Mouse (Mus musculus) cerebellum, adult 11-12 months (tissue): ENCODE measurements at regions not wholly inside any gene's neighbourhood (a gene's known extent, or its start where the extent isn't known, plus 50 kb on each side); places are given as distances from the start of the nearest gene placed in this dataset.

ENCODE experiments used
- DNase-seq: peaks from one replicate; pipeline ENCODE4 v3.0.0; 2022

DNA sequence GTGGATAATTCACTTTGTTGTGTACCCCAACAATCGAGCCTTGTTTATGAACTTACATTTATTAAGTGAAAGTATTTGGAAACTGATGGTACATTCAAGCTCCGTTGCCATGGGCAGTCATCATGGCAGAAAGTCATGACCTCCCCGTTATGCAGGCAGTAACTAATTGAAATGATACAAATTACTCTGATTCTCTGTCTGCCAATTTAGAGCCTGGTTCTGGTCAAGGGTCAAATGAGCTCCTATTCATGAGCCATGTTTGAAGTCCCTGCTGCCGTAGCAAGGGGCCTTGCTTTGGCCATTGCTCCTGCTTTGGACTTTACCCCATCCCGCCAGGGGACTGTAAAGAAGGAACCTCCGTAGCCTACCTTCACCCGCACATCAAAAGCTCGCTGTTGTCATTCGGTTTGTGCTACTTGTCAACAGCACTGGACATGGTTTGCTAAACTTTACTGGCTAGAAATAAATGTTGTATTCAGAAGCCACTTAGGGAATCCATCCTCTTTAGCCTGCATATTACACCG lies 152.8 kb upstream of the Foxd3 start:
- DNase-seq, result no peak

DNA sequence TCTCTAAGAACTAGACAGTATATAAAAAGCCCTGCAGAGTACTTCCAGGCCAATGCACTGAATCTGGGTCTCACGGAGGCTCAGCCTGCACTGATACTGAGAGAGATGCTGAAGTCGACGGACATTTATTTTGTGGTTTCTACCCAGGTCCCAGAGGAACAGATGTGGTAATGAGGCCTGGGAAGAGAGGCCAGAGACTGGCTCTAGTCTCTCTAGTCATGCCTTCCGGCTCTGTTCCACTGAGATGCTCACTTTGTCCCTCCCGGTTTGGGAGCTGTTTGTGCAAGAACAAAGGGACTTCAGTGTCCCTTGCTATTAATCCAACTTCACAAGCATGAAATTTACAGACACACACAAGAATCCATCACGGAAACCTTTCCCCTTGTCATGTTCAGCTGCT lies 144.1 kb upstream of the Foxd3 start:
- no peak for DNase-seq

DNA sequence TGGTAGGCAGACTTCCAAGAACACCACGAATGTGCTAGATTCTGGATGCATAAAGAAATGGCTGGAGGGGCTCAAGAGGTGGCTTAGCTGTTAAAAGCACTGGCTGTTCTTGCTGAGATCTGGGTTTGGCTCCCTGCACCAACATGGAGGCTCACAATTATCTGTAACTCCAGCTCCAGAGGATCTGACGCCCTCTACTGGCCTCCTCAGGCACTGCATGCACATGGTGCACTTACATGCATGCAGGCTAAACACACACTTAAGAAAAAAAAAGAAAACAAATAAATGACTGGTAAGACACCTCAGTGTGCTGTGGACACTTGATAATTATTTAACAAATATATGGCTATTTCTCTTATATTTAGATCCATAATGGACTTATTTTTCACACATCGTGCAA lies 139.2 kb upstream of the Foxd3 start:
- no peak for DNase-seq

DNA sequence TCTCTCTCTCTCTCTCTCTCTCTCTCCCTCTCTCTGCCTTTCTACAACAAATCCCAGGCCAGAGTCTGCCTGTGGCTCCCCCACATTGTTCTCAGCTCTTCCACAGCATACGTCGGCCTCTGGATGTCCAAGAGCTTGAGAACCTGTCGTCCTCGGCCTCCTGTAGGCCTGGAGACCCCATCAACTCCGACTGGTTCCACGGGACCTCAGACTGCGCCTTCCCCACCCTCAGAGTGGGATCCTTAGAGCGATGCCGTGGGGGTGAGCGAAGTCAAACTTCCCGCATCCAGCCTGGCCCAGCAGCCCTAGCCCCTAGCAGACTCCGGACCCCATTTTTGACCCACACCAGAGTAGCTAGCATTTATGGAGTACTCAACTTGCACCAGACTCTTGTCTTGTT lies 128.7 kb upstream of the Foxd3 start:
- no peak for DNase-seq

DNA sequence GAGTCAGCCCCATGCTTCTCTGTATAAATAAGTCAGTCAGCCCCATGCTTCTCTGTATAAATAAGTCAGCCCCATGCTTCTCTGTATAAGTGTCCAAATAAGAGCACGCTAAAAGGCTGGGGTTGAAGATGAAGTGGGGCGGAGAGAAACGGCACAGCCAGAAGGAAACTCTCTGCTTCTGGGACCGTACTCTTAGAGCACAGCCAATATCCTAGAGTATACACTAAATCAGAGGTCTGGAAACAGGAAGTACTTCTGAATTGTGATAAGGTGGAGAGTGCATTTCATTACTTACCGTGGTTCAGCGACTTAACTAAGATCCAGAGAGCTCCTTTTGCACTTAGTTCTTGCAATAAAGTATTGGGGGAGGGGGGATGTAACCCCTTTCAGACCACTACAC lies 112.1 kb upstream of the Foxd3 start:
- no peak for DNase-seq

DNA sequence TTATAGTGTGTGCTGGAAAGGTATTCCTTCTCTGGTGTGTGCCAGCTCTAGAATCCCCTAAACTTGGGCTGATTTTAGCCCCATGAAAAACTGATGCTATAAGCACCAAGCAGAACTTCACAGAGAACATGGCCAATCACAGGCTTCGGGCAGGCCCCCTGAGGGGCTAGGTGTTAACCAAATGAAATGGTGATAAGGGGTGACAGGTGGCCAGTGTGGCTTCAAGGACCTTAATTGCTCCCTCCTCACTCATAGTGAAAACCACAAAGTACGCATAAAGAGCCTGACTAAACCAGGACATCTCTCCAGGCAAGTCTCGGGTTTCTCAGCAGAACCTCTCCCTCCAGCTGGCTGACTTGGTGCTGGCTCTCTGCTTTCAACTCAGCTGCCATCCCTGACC lies 110.4 kb upstream of the Foxd3 start:
- no peak for DNase-seq

DNA sequence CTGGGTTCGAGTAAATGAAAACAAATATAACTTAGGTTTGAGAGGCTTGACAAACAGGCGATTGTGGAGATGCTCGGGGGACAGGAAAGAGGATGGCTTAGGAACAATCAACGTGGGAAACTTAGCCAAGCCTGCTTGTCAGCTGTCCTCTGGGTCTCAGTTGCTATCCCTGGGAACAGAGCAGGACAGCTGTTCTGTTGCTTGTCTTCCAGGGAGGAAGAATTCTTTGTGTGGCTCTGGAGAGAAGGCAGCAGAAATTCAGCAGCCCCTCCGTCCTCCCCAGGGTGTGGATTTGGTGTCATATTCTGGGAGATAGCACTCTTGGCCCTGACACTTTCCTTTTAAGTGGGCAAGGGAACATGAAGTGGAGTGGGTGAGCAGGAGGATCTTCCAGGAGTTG lies 98.1 kb upstream of the Foxd3 start:
- no peak for DNase-seq

DNA sequence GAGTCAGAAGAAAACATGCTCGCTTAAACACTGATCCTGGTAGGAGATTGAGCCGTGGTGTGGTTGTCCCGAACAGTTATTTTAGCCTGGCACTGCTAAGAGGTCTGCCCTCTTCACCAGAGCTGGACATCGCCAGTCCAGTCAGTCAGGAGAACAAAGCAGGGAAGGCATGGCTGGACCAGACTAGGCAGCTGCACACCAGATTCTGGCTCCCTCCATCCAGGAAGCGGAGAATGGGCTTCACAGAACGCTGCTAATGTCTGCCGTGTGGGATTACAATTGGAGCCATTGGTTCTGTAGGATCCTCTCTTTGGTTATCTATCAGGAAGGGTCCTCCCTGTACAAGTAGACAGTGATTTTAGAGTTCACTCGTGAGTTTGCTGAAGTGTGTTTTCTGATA lies 95.5 kb upstream of the Foxd3 start:
- no peak for DNase-seq

DNA sequence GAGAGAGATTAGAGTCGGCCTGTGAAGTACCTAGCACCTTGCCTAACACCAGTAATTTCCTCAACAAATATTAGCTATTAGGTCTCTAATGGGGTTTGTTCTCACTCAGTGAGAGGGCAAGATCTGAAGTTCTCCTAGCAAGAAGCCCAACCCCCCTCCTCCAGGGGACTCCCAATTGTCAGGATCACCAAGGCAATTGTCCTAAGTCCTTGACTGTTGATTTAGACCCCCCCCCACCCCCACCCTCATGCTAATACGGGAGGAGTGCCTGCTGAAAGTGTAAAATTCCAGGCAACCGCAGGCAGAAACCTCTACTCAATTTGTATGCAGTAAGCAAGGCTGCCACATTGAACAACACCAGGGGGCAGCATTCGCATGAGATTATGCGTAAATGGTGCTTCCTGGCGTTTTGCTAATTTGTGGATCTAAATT lies 94.6 kb upstream of the Foxd3 start:
- DNase-seq, result peak; percentile 8

DNA sequence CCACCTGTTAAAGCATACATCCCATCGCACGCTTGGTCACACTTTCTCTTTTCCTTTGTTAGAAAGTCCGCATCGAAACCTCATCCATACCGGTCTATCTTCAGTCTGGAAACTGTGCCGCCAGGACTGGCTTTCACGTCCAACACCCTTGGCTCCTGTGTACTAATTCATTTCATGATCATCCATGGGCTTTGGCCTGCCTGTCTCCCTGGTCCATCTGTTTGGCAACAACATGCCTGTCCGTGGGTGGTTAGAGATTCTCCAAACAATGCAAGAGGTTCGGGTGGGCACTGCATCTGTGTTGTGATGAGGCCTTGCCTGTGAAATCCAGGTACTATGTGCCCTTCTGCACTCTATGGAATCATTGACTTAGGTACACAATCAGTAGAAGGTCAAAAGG lies 90.7 kb upstream of the Foxd3 start:
- no peak for DNase-seq

DNA sequence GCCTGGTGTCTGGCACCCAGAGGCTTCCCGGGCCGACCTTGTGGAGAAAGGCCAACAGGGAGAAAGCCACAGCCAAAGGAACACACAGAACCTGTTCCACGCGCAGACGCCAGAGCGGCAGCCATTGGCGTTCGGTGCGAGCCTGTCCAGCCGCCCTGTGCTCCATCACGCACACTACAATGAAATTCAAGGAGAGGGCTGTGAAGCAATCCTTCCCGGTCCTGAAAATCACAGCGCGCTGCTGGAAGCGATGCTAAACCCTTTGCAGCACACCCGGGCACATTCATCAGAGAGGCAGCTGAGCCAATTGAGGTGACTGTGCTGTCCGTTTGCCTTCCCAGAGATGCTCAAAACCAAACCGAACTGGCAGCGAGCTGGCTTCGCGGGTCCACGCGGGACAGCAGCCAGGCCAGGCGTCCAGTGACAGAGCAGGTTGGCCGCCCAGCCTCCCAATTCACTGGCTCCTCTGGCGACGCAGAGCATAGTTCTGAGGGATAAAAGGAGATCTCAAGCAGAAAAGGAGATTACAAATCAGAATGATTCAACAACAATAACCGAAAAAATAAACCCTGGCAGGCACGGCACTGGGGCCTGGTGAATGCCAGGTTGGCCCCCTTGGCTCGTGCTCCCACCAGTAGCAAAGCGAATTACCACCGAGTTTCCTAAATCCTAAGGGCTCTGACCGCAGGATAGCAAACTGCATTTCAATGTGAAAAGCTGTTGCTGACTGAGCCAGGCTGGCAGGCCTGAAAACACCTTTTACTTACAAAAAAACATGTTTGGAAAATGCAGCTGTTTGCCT lies 83.1 kb upstream of the Foxd3 start:
- DNase-seq, result peak; percentile 45

DNA sequence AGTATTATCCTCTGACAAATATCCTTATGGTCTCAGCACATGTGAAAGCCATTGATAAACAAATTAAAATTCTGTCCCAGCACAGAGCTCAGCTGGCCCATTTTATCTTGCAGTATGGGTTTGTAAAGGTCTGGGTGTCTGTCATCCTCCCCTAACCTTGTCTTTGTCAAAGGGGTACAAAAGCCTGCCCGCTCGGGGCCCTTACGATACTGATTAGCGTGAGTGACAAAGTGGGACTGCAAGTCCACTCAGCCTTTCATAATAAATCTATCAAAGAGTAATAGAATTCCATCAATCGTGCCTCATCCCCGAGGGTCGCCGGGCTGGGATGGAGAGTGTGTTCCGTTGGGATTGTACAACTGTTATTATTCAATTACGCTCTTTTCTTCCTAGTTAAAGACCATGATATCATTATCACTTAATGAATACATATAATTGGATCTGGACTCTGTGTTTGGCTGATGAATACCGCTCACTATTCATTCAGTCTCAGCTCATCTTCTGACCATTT lies 82.0 kb upstream of the Foxd3 start:
- DNase-seq, result no peak

DNA sequence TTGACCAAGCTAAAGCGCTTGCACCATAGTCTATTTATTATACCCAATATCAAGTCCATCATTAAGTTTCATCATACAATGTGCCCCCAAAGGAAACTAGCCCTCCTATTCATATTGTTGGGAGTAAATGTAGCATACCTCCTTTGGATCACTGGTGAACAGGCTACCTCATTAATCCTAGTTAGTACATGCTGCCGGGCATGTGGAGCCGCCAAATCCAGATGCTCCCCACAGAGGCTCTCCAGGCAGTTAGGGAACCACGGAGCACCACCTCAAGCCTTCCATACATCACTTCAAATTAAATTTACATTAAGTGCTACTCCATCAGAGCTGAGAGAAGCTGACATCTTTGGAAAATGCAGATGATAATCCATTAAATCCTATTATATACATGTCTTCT lies 81.1 kb upstream of the Foxd3 start:
- no peak for DNase-seq

DNA sequence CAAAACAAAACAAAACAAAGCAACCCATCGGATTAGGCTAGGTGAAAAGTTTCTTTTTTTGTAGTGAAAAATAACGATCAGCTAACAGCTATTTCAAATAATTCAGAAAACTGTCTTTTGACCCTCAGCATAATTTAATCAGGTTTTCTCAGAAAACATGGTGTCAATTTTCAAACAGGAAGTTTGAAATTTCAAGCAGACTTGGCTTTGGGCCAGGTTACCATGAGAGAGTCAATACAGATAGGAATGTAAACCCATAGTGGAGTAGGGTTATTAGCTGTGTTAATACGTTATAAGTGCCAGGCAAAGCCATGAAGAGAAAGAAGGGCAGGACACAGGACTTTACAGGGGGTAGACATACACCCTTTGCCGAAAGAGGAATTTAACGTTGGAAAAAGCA lies 58.3 kb upstream of the Foxd3 start:
- DNase-seq, result no peak

DNA sequence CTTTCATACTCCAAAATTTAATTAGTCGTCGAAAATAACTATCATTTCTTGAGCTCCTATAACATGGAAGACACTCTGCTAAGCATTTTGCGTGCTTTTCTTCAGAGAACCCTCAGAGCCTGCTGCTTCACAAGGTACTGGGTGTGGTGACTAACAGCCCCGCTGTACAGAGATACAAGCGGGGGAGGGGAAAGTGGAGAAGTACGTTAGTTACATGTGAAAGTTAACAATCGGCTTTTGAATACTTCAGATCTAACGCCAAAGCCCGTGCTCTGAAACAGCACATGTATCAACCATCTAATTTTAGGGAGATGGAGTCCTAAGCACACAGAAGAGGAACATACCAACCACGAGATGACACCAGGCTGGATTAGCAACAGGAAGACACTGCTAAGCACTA lies 55.4 kb upstream of the Foxd3 start:
- no peak for DNase-seq

DNA sequence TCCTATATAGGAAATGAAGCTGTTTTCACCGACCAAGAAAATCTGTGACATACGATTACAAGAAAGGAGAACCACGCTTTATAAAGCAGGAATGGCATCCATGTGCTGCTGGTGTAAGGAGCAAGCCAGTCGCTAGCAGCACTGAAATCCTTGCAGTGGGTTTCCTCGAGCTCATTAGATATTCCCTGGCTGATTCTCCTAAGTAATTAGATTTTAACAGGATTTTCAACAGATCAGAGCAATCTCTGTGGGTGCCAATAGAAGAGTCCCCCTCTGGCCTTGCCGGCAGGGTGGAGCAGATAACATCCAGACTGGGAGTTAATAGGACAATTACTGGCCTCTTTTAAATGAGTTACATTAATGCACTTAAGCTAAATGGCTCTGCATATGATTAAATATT lies 54.6 kb upstream of the Foxd3 start:
- no peak for DNase-seq
